Mouse (Mus musculus) heart, embryonic 10.5 days (tissue): ENCODE measurements at regions not wholly inside any gene's neighbourhood (a gene's known extent, or its start where the extent isn't known, plus 50 kb on each side); places are given as distances from the start of the nearest gene placed in this dataset.
A peak's percentile ranks its signal among the peaks of the same experiment; 100 is the strongest.

ENCODE experiments used
- DNase-seq: peaks from one replicate; pipeline ENCODE4 v3.0.0-alpha.2; 2017; ENCODE audit warnings: low spot score
- H3K27ac ChIP-seq: fragments of 300-500 bp; sonication (generic); 2 replicates; pipeline ENCODE4 v1.5.1; 2016; ENCODE audit warnings: mild to moderate bottlenecking
- H3K27me3 ChIP-seq: fragments of 300-500 bp; sonication (generic); 2 replicates; pipeline ENCODE4 v1.6.1; 2016; ENCODE audit warnings: mild to moderate bottlenecking; ENCODE audit not compliant: poor library complexity, insufficient read depth, severe bottlenecking
- H3K36me3 ChIP-seq: fragments of 300-500 bp; sonication (generic); 2 replicates; pipeline ENCODE4 v1.6.1; 2016; ENCODE audit warnings: mild to moderate bottlenecking, moderate library complexity
- H3K4me1 ChIP-seq: fragments of 300-500 bp; sonication (generic); 2 replicates; pipeline ENCODE4 v1.6.1; 2016; ENCODE audit warnings: mild to moderate bottlenecking
- H3K4me3 ChIP-seq: fragments of 300-500 bp; sonication (generic); 2 replicates; pipeline ENCODE4 v1.5.1; 2016; ENCODE audit warnings: mild to moderate bottlenecking, moderate library complexity
- H3K9me3 ChIP-seq: fragments of 300-500 bp; sonication (generic); 2 replicates; pipeline ENCODE4 v1.6.1; 2016; ENCODE audit warnings: mild to moderate bottlenecking, moderate library complexity
- WGBS: fragments of 180-500 bp; shearing (Covaris S2); methylation state at CpG from one replicate; pipeline ENCODE4 v1.1.7; 2016; 5-methylcytosine and 5-hydroxymethylcytosine counted together

- Histone ChIP-seq H3K4me3 (no peak overlapping the region), H3K4me1 (peaks cover 4% of the 10 kb centered on the region; the same call in 1 of the 2 replicates), H3K36me3 (no peaks in the 10 kb centered on the region), H3K9me3 (no peaks in the 10 kb centered on the region), H3K27me3 (peaks cover 32% of the 10 kb centered on the region), H3K27ac (no peak overlapping the region)
- 12% methylated on average over 5 of the region's 5 CpGs for WGBS
- no peak for DNase-seq
Observed at GRCm38 (mm10) chr2:18617520-18617919, 54.7 kb upstream of the Commd3 start.

GRCm38 (mm10) chr2:18609868-18610185 lies 62.4 kb upstream of the Commd3 start:
- H3K4me1 ChIP-seq = peaks cover 23% of the 10 kb centered on the region
- H3K9me3 ChIP-seq = no peaks in the 10 kb centered on the region
- no peak overlapping the region for H3K27ac ChIP-seq
- DNase-seq = no peak
- H3K4me3 ChIP-seq = peak overlapping the region; percentile 62
- peaks cover 69% of the 10 kb centered on the region for H3K27me3 ChIP-seq
- WGBS = 1% methylated on average over 10 of the region's 10 CpGs
- H3K36me3 ChIP-seq = no peaks in the 10 kb centered on the region

GRCm38 (mm10) chr2:18609075-18609867 lies 62.9 kb upstream of the Commd3 start:
- Histone ChIP-seq H3K4me1 (peaks cover 23% of the 10 kb centered on the region), H3K27ac (peak overlapping the region; percentile 56; the same call in 1 of the 2 replicates), H3K36me3 (no peaks in the 10 kb centered on the region), H3K9me3 (no peaks in the 10 kb centered on the region), H3K27me3 (peaks cover 72% of the 10 kb centered on the region), H3K4me3 (peak overlapping the region; percentile 62)
- WGBS = under 1% methylated on average over 51 of the region's 51 CpGs
- DNase-seq = no peak

GRCm38 (mm10) chr2:18608260-18609074 lies 63.7 kb upstream of the Commd3 start:
- Histone ChIP-seq H3K27ac (peak overlapping the region; percentile 56; the same call in 1 of the 2 replicates), H3K36me3 (no peaks in the 10 kb centered on the region), H3K4me1 (peaks cover 23% of the 10 kb centered on the region), H3K27me3 (peaks cover 80% of the 10 kb centered on the region), H3K9me3 (no peaks in the 10 kb centered on the region), H3K4me3 (peak overlapping the region; percentile 62)
- no peak for DNase-seq
- WGBS = 1% methylated on average over 29 of the region's 29 CpGs

GRCm38 (mm10) chr2:18607586-18608259 lies 64.5 kb upstream of the Commd3 start:
- no peak for DNase-seq
- peak overlapping the region; percentile 62 for H3K4me3 ChIP-seq
- H3K27me3 ChIP-seq = peaks cover 83% of the 10 kb centered on the region
- no peaks in the 10 kb centered on the region for H3K9me3 ChIP-seq
- no peaks in the 10 kb centered on the region for H3K36me3 ChIP-seq
- H3K27ac ChIP-seq = 0 out of 2 replicates have a peak overlapping the region, but pooled peaks have one; percentile 56
- under 1% methylated on average over 14 of the region's 14 CpGs for WGBS
- H3K4me1 ChIP-seq = peaks cover 23% of the 10 kb centered on the region

GRCm38 (mm10) chr2:18607088-18607487 lies 65.1 kb upstream of the Commd3 start:
- WGBS = 6% methylated on average over 6 of the region's 6 CpGs
- Histone ChIP-seq H3K27me3 (peaks cover 79% of the 10 kb centered on the region), H3K4me1 (peaks cover 23% of the 10 kb centered on the region), H3K4me3 (0 out of 2 replicates have a peak overlapping the region, but pooled peaks have one; percentile 9), H3K9me3 (no peaks in the 10 kb centered on the region), H3K27ac (no peak overlapping the region), H3K36me3 (no peaks in the 10 kb centered on the region)
- DNase-seq = no peak

- WGBS = 55% methylated on average over 4 of the region's 4 CpGs
- peaks cover 26% of the 10 kb centered on the region for H3K27me3 ChIP-seq
Observed at GRCm38 (mm10) chr2:18592221-18592620, 80.0 kb upstream of the Commd3 start.

GRCm38 (mm10) chr2:18588232-18588631 lies 84.0 kb upstream of the Commd3 start:
- peaks cover 43% of the 10 kb centered on the region for H3K27me3 ChIP-seq
- no peaks in the 10 kb centered on the region for H3K36me3 ChIP-seq
- peak overlapping the region; percentile 70 for H3K4me3 ChIP-seq
- no peak for DNase-seq
- 6% methylated on average over 4 of the region's 4 CpGs for WGBS
- no peak overlapping the region for H3K27ac ChIP-seq
- H3K9me3 ChIP-seq = no peaks in the 10 kb centered on the region
- H3K4me1 ChIP-seq = no peaks in the 10 kb centered on the region

More at GRCm38 (mm10) chr2:18592221-18592620, 80.0 kb upstream of the Commd3 start:
- H3K9me3 ChIP-seq = no peaks in the 10 kb centered on the region
- no peak for DNase-seq
- H3K4me3 ChIP-seq = no peak overlapping the region
- H3K36me3 ChIP-seq = no peaks in the 10 kb centered on the region
- no peaks in the 10 kb centered on the region for H3K4me1 ChIP-seq
- H3K27ac ChIP-seq = no peak overlapping the region

- H3K4me1 ChIP-seq = no peaks in the 10 kb centered on the region
- under 1% methylated on average over 16 of the region's 16 CpGs for WGBS
Observed at GRCm38 (mm10) chr2:18587746-18588231, 84.4 kb upstream of the Commd3 start.

GRCm38 (mm10) chr2:18586925-18587724 lies 85.1 kb upstream of the Commd3 start:
- DNase-seq = peak; percentile 88
- H3K27me3 ChIP-seq = peaks cover 46% of the 10 kb centered on the region
- 1% methylated on average over 31 of the region's 31 CpGs for WGBS
- no peaks in the 10 kb centered on the region for H3K36me3 ChIP-seq
- H3K9me3 ChIP-seq = no peaks in the 10 kb centered on the region
- H3K4me1 ChIP-seq = no peaks in the 10 kb centered on the region
- peak overlapping the region; percentile 73 for H3K27ac ChIP-seq
- H3K4me3 ChIP-seq = peak overlapping the region; percentile 70

More at GRCm38 (mm10) chr2:18587746-18588231, 84.4 kb upstream of the Commd3 start:
- Histone ChIP-seq H3K27me3 (peaks cover 46% of the 10 kb centered on the region), H3K27ac (peak overlapping the region; percentile 73), H3K36me3 (no peaks in the 10 kb centered on the region), H3K9me3 (no peaks in the 10 kb centered on the region), H3K4me3 (peak overlapping the region; percentile 70)
- no peak for DNase-seq

GRCm38 (mm10) chr2:18585564-18586336 lies 86.4 kb upstream of the Commd3 start:
- Histone ChIP-seq H3K4me3 (no peak overlapping the region), H3K27me3 (peaks cover 36% of the 10 kb centered on the region), H3K9me3 (no peaks in the 10 kb centered on the region), H3K36me3 (no peaks in the 10 kb centered on the region), H3K4me1 (no peaks in the 10 kb centered on the region), H3K27ac (no peak overlapping the region)
- WGBS = 29% methylated on average over 9 of the region's 9 CpGs
- DNase-seq = no peak
